Mouse (Mus musculus): ENCODE measurements at regions not wholly inside any gene's neighbourhood (a gene's known extent, or its start where the extent isn't known, plus 50 kb on each side); places are given as distances from the start of the nearest gene placed in this dataset.

- no peak for DNase-seq
Observed at GRCm38 (mm10) chr9:43628786-43629185, 115.0 kb upstream of the Nectin1 start.

GRCm38 (mm10) chr9:43636372-43636965, 107.3 kb upstream of the Nectin1 start:
- no peak for DNase-seq

DNA sequence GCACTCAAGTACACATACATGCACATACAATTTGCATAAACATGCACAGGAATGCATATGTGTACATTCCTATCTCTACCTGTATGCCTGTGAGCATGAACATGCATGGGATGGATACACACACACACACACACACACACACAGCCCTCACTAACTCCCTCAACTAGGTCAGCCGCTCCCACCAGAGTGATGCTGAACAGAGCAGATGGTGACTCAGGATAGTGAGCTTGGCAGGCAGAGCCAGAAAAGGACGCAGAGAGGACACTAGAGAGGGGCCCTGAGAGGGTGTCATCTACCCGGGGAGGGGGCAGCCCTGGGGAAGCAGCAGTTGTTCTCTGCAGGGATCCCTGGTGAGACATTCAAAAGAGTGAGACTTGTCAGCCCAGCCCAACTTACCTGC, 85.6 kb upstream of the Nectin1 start:
- DNase-seq = no peak

DNA sequence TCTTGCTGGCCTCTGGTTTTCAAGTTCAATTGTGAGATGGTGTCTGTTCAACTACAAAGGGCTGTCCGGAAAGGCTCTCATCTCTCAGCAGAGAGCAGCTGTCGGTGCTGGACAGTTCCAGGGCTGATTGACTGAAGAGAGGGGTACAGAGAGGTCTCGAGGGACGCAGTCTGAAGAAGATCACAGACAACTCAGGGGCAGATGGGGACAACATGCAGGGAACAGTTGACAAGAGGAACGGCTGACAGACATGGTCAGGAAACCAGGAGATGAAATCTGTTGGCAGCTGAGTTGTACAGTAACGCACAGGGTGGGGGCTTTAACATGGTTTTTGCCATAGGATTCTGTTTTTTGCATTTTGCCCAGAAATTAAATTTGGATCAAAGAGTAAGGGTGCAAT, 84.5 kb upstream of the Nectin1 start:
- DNase-seq = no peak

- DNase-seq = no peak
Observed at GRCm38 (mm10) chr9:43660151-43660550, 83.6 kb upstream of the Nectin1 start.

- peak in 1 of 2 experiments; percentile 31 for DNase-seq
Observed at GRCm38 (mm10) chr9:43660896-43661563, 82.8 kb upstream of the Nectin1 start.

- DNase-seq = no peak
Observed at GRCm38 (mm10) chr9:43661646-43662045, 82.1 kb upstream of the Nectin1 start.

- DNase-seq = no peak
Observed at GRCm38 (mm10) chr9:43667386-43667785, 76.4 kb upstream of the Nectin1 start.

GRCm38 (mm10) chr9:43667974-43668373, 75.8 kb upstream of the Nectin1 start:
- no peak for DNase-seq

GRCm38 (mm10) chr9:43668731-43669130, 75.1 kb upstream of the Nectin1 start:
- no peak for DNase-seq

- DNase-seq = no peak
Observed at GRCm38 (mm10) chr9:43670563-43670962, 73.2 kb upstream of the Nectin1 start.

DNA sequence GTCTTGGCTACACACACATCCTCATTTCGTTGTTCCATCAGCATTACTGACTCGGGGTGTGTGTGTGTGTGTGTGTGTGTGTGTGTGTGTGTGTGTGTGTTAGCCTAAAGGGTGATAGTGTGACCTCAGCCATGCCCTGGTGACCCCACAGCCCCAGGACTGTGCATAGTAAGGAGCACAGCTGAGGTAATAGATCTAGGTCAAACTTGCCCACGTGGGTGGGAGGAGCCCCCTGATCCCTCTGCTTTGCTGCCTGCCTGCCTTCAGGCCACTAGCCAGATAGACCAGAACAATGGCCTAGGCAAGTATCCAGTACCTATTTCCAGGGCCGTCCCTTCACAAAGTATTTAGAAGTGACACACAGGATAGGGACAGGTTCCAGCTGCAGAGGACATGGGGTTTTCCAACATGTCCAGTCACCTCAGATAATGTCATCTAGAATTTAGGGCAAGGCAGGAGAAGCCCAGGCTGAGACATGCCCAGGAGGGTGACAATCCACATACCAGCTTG, 70.6 kb upstream of the Nectin1 start:
- DNase-seq = no peak

GRCm38 (mm10) chr9:43674321-43674720, 69.5 kb upstream of the Nectin1 start:
- no peak for DNase-seq

DNA sequence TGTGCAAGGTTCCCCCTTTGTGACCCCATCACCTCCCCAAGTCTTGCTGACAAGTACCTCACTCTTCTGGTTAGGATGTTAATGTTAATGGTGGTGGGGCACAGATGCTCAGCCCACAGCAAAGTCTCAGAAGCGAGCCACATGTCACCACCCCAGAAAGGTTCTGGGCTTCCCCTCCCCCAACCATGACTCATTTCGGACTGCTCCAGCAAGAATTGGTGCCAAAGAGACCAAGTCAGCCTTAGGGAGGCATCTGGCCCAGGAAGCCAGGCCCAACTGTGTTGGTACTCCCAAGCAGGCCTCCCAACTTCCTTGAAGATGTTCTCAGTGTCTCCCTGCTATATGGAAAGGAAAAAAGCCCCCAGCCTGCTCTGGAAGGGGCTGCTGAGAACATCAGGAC, 67.8 kb upstream of the Nectin1 start:
- no peak for DNase-seq

DNA sequence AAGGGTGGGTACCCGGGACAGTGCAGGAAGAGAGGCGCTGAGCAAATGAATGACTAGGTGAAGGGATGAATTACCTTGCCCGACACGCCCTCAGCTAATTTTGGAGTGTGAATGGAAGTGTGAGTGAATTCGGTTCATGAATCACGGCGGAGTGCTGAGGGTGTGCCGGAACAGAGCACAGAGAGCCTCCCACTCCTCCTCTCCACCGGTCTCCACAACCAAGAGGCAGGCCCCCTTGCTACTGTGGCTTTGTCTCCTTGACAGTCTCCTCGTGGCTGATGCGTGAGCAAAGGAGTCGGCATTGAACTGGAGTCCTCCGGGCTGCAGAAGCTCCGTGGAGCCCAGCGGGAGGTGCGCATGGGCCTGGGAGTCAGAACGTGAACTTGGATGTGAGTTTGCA, 64.5 kb upstream of the Nectin1 start:
- no peak for DNase-seq

- DNase-seq = no peak
Observed at GRCm38 (mm10) chr9:43681317-43681716, 62.5 kb upstream of the Nectin1 start.

DNA sequence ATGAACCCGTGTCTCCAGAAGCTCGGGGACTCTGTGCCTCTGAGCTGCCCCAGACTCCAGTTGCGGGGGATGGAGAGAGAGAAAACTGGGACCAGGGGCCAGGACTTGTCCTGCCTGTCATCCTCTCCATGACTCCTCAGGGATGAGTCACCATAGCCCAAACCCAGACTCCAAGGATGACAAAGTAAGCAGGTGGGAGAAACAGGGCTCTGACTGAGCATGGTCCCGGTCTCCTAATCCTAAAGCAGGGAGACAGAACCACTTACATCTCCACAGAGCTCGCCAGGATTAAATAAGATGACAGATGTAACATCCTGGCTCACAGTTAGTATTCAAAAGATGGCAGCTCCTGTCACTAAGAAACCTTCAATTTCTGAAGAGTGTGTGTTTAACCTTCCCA, 61.7 kb upstream of the Nectin1 start:
- no peak for DNase-seq

GRCm38 (mm10) chr9:43684596-43684995, 59.2 kb upstream of the Nectin1 start:
- DNase-seq = no peak

DNA sequence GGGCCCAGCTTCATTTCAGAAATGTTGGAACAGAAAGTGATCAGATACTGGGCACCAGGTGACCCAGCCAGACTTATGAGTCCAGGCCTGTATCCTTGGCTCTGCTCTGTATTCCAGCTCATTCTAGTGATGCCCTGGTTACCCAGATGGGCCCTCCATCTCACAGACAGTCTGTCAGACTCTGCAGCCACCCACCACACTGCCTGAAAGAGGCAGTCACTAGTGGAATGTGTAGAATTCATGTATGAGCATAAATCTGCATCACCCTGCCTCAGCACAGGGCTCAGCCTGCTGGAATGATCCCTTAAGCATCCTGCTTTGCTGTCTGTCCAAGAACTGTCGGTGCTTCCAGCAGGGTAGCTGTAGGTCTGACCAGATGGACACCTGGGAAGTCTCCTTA, 51.8 kb upstream of the Nectin1 start:
- DNase-seq = peak; percentile 42 to 50

GRCm38 (mm10) chr9:43692538-43692937, 51.2 kb upstream of the Nectin1 start:
- no peak for DNase-seq

Data from layer of hippocampus, postnatal 36 days (tissue).